Mouse (Mus musculus) ZHBTc4 (cell line): ENCODE measurements at regions not wholly inside any gene's neighbourhood (a gene's known extent, or its start where the extent isn't known, plus 50 kb on each side); places are given as distances from the start of the nearest gene placed in this dataset.

Experiments used
- DNase-seq: peaks from one replicate; pipeline ENCODE4 v3.0.0-alpha.2; 2011; ENCODE audit warnings: low read depth, low spot score

DNA sequence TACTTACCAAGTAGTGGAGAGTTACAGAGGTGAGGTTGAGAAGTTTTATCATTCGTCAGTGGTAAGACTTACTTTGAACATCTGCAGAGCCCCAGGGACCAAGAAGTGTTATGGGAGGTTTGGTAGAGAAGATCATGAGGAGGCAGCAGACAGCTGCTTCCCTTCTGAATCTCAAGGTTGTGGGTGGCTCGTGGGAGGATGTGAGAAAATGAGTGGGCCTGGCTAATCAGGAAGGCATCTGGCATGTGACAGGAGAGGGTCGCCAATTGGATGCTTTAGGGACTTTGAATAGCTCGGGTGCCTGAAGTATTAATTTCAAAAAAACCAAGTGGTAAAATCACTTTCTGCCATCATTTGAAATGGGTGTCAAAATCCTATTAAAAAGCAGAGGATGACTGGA, 258.9 kb downstream of the Sqor start:
- DNase-seq: no peak

DNA sequence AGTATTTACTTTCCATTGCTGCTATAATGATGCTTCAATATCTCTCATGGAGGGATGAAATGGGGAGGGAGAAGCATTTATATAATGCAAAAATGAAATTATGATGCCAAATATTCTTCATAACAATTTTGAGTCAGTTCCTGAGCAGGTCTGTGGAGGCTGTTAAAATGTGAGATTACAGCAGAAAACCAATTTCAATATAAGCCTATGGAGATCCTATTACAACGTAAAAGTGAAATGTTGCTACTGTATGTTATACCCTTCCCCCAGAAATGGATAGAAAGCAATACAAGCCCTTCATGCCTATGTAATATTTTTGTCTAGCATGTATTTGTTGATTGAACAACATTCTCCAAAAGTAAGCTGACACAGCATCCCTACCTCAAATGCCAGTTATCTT, 259.3 kb downstream of the Sqor start:
- DNase-seq: no peak

DNA sequence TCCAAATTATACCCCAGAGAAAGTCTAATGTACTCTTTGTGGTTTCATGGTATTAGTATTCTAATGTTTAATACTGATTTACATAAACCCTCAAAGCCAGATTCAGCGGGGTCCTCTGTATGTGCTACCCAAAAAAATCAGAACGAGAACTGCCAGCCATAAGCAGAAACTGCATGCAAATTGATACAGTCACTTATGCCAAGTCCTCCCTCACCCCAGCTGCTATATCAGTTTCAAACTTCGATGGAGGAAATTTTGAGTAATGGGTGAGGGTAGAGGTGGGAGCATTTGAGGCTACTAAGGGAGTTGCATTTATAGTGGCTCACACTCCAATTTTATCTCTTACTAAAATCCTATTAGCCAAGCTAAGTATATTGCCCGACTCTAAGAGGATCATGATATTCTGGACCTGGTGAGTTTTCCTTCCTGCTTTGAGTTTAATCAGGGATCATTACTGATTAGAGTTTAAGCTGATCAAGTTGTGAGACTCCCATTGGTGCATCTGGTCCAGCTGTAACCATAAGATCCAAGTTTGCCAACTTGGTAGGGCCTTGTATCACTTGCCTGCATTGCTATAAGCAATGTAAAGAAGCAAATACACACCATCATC, 260.0 kb downstream of the Sqor start:
- no peak for DNase-seq

DNA sequence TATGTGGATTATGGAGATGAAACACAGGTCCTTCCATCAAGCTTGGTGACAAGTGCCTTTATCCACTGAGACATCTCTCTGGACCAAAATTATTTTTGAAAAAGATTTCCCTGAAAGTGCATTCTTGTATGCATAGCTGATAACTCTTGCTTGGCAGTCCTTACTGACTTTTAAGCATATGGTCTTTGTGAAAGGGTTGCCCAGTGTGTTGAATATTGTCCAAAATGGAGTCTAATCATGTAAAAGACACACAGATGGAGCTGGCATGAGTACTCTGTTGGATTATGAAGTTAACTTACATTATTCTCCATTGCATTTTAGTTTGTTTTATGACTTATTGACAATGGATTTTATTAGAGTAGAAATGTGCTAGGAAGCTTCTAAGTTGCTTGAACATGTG, 282.3 kb downstream of the Sqor start:
- no peak for DNase-seq

DNA sequence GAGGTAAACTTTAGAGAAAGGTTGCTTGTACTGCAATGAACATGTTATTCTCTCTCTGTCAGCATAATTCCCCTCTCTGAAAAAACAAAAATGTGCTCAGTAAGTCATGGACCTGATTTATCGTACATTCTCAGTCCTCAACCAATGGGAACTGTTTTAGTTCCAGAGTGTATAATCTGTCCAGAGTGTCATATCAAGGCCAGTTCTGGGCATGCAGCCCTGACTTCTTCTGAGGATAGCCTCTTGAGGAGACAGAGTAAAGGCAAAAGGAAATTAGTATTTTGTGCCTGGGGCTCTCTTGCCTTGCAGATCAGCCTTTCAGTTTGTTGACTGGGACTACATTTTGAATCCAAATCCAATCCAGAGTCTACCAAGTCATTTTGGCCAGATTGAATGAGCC, 299.6 kb downstream of the Sqor start:
- DNase-seq: no peak

DNA sequence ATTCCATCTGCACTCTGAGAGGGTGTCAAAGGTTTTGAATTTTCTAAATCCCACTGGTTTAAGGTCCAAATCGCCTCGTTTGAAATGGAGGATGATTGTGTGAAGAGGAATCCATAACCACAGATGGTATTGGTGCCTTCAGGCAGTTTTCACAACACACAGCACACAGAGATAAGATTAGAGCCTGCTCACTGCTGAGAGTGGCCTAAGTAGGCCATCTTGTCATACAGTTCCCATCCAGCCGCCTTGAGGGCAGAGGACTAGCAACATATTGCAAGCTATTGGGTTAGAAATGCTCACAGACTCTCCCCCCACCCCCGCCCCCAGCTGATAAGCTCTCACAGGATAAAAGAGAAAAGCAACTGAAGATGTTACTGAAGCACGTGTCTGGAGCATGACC, 303.8 kb downstream of the Sqor start:
- no peak for DNase-seq

DNA sequence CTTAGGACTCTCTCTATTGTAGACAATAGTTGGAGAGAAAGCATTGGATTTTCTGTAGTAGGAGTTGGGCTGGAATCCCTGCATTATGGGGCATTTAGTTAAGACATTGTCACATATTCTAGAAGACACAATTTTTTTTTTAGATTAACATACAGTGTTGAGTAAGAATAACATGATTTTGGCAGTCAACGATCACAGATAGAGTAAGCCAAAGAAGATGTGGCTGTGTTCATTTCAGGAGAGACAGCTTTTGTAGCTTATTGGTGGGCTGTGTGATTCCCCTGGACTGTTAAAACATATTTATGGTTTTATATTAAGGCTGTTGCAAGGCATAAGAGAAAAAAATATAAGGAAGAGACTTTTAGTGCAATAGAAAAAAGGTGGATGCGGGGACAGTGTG, 307.6 kb downstream of the Sqor start:
- DNase-seq: no peak

DNA sequence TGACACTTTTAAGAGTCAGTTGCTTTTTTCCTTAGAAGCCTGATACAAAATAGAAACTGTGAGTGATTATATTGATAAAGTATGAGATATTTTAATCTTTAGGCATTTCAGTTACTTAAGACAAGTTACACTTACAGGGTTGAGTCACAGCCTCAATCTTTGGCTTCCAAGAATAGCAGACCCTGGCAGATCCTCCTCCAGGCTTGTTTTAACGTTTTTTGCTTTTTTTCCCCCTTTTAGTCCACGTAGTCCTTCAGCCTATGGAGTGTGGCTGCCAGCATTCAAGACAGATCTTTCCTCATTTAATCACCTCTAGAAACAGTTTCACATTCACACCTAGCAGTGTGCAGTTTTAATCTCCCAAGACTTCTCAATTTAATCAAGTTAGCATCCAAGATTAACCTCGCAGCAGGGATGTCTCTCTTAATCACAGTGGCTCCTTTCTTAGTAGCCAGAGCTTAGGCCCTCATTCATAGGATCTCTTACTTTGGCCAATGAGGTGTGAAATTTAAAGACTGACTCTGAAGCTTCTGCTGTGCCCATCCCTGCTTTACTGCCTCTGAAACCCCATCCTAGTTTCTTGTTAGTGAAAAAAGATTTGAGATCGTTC, 308.5 kb downstream of the Sqor start:
- DNase-seq: no peak

DNA sequence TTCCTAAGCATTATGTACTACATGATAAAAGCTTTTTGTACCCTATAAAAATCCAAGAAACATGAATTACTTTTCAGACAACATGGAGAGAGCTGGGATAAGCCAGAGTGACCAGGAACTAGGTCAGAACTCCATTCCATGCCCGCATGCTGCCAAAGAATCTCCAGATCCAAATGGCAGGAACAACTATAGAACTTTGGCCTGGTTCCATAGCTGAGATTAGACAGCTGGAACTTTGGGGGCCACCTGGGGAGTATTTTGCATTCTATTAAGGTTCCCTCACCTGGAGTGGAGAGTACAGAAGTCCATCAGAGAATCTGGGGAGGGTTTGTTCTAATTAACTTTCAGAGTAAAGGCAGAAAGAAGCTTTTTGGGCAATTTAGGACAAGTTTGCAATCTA, 327.7 kb downstream of the Sqor start:
- no peak for DNase-seq

DNA sequence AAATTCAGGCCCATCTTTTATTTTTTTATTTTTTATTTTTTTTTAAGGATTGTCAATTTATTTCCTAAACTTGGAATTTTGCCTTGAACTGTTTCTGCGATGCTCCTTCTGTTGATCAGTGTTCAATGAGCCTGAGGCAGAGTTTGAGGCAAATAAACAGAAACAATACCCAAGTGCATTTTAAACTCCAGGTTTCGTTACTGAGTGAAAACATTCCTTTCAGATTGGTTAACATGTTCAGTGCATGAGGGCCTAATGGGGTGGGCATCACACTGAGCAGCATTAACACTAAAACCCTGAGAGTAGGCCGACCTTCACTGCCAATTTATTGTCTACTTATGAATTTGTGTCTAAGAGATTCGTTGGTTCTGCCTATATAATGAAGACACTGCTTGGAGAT, 338.5 kb downstream of the Sqor start:
- no peak for DNase-seq

DNA sequence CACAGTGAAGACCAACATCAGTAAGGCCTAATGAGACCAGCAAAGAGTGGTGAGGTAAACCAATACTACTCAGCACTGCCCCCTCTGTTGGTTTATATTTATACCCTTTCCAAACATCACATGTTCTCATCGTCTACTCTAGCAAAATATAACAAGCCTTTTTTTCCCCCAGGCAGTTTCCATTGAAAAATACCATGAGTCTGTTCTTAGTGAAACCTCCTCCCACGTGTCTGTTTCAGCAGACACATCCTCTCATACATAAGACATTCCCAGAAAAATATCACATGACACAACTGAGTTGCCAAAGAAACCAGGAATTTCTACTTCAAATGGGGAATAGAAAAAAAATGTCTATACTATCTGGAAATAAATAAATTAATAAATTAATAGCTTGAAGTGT, 366.5 kb downstream of the Sqor start:
- peak; percentile 15 for DNase-seq

DNA sequence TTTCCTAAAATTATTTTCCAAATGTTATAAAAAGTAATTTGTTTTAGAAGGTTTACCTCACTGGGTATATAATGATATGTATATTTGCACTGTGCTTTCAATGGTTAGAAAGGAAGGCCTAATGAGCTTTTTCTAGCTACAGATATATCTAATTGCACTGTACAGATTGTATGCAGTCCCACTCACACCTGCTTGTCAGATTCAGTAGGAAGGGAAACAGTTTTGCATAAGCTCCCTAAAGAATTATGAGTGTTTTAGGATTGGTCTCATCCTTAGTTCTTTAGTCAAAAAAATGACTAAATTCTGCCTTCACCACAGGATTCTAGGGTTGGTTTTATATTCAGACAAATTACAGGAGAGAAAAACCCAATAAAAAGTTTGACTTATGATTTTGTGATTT, 388.1 kb downstream of the Sqor start:
- no peak for DNase-seq

DNA sequence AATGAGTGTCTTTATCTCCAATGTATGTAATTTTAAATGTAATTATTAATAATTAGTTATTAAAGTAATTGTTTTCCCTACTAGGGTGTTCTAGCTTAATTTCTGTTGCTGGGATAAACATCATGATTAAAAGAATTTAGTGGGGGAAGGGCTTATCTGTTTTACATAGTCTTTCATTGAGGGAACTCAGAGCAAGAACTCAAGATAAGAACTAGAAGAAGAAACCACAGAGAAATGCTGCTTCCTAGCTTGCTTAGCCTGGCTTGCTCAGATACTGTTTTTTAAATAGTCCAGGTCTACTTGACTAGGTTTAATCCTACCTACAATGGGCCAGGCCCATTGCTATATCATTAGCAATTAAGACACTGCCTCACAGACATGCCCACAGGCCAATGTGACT, 400.3 kb downstream of the Sqor start:
- no peak for DNase-seq

DNA sequence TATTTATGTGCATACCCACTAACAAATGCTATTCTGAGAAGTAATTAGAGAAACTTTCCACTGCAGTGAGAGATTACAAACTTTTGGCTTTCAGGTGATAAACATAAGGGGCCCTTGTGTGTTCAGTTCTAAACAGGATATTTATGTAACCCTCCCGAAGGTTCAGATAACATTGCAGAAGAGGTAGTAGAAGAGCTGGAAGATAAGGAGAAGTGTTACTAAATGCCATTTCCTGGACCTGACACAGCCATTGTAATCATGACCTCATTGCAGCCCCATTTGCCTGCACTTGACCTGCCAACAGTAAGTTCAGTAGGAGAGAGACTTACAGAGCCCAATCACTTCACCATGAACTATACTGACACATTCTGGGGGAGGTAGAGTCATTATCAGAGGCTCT, 405.6 kb downstream of the Sqor start:
- DNase-seq: no peak

DNA sequence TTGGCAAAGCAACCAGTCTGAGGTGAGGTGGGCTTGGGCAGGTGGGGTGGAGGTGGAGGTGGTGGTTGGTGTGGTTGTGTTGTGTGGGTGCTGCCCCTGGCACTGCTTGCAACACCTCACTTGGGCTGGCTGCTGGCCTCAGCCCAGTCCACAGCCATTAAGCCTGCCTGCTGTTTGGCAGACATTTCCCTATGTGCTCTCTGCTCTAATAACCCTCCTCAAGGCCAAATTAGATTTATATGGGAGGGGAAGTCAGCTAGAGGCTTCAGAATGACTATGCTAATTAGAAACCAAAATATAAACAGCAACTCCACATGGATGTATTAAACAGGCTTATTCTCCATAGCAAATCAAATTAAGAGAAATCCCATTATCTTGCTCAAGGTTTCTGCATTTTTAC, 417.2 kb downstream of the Sqor start:
- no peak for DNase-seq

DNA sequence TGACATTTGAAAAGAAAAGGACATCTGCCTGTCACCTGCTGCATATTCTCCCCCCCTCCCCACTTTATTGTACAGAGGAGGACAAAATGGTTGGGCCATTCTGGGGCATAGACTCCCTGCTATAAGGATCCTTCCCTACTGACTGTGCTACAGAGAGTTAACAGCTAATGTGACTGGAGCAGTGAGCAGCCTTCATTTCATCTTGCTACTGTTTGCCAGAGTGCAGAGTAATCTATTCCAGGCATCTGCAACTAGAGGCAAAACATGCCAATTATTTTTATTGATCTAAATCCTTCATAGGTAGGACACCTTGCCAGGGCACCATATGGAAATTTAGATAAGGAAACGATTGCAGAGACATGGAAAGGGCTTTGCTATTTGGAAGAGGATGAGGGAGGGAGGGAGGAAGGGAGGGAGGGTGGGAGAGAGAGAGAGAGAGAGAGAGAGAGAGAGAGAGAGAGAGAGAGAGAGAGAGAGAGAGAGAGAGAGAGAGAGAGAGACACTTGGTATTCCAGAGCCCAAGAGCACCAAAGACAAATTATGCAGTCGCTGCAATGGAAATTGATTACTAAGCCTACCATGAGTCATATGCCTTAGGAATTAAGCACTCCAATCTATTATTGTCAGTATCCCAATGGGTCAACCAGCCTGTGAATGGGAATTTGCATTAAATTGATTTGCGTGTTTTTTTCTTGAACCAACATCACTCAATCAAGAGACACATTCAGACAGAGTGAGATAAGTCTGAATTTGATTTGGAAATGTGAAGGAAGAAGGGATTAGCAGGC, 426.0 kb downstream of the Sqor start:
- DNase-seq: no peak

DNA sequence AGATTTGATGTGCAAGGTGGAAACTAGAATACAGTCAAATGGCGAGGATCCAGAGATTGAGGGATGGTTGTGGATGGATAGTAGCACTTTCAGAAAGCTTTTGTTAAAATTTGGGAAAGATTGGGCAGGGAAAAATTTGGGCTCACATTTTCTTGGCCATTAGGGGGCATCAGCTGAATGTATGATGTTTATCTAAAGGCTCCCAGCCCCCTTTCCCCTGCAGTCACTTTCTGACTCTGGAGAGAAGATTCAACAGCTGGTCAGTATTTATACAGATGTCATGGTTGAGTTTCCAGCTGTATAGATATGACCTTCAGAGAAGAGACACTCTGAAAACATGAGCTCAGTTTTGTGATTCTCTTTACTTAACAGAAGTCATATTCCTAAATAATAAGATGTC, 429.5 kb downstream of the Sqor start:
- DNase-seq: no peak
